Mouse (Mus musculus): ENCODE measurements around the gene Plekha4. TPM values are rescaled to one million over a fixed set of nuclear protein-coding genes. Genes with fewer than 3 reads are reported as not detected.

Gene Plekha4
- polyA plus RNA-seq, 1 experiment from 2014 or later = 3.5 TPM

- 93% methylated on average over 23 of the region's 23 CpGs for WGBS
- H3K4me2 ChIP-seq (replicated peaks) = no peak overlapping the region
- no peak overlapping the region for H3K4me3 ChIP-seq
- H3K36me3 ChIP-seq = peaks cover 15% of the 10 kb centered on the region
- no peak overlapping the region for H3K27ac ChIP-seq
- H3K27me3 ChIP-seq (replicated peaks) = no peaks in the 10 kb centered on the region
- no peak for ATAC-seq (ENCODE audit: low FRiP score, low read depth)
- H3K9ac ChIP-seq = no peak overlapping the region
- H3K9me3 ChIP-seq = no peaks in the 10 kb centered on the region
- H3K4me1 ChIP-seq = no peaks in the 10 kb centered on the region
These were observed 61.8 kb downstream of the Plekha4 start for GRCm38 (mm10) chr7:45587631-45588592.

DNA sequence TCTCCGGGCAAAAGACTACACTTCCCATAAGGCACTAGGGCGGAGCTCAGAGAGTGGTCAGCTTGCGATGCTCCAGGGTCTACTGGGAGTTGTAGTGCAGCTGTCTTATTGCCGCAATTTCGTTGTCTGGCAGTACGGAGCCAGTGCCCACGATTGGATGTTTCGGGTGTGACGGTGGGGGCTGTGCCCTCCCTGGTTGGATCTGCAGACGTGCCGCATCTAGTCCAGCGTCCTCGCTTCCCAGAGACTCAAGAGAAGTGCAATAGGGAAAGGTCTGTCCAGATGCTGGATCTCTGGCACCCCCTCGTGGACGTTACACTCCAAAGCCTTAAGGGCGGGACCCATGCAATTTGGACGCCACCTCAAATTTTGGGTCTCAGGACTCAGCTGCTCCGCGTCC is 63.0 kb downstream of the Plekha4 start:
- Histone ChIP-seq H3K4me2 (replicated peaks) (peak overlapping the region; percentile 59), H3K4me3 (peak overlapping the region; percentile 21), H3K9me3 (no peaks in the 10 kb centered on the region), H3K27me3 (replicated peaks) (no peaks in the 10 kb centered on the region), H3K27ac (no peak overlapping the region), H3K36me3 (peaks cover 15% of the 10 kb centered on the region), H3K9ac (0 out of 2 replicates have a peak overlapping the region, but pooled peaks have one; percentile 14), H3K4me1 (no peaks in the 10 kb centered on the region)
- ATAC-seq (ENCODE audit: low FRiP score, low read depth) = peak; percentile 97
- WGBS = 5% methylated on average over 19 of the region's 19 CpGs

- Histone ChIP-seq H3K9ac (no peak overlapping the region), H3K27ac (no peak overlapping the region), H3K4me3 (no peak overlapping the region), H3K4me1 (no peaks in the 10 kb centered on the region), H3K27me3 (replicated peaks) (no peaks in the 10 kb centered on the region), H3K9me3 (no peaks in the 10 kb centered on the region), H3K36me3 (peaks cover 11% of the 10 kb centered on the region), H3K4me2 (replicated peaks) (0 out of 2 replicates have a peak overlapping the region, but pooled peaks have one; percentile 59)
- WGBS = 97% methylated on average over 5 of the region's 5 CpGs
- ATAC-seq (ENCODE audit: low FRiP score, low read depth) = no peak
These were observed 63.8 kb downstream of the Plekha4 start for GRCm38 (mm10) chr7:45589898-45590297.

DNA sequence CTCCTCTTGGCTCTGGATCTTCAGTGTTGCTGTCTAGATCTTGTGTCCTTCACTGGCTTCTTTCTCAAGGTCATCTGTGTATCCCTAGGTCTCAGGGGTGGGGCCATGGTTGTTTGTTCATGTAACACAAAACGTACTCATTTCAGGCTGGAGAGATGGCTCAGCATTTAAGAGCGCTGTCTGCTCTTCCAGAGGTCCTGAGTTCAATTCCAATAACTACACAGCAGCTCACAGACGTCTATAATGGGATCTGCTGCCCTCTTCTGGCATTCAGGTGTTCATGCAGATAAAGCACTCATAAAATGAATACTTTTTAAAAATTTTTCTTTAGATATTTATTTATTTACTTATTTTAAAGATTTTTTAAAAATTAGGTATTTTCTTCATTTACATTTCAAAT is 64.7 kb downstream of the Plekha4 start:
- WGBS = 65% methylated on average over 3 of the region's 3 CpGs
- Histone ChIP-seq H3K9me3 (no peaks in the 10 kb centered on the region), H3K27me3 (replicated peaks) (no peaks in the 10 kb centered on the region), H3K36me3 (peaks cover 2% of the 10 kb centered on the region; the same call in 1 of the 2 replicates), H3K27ac (no peak overlapping the region), H3K4me2 (replicated peaks) (no peak overlapping the region), H3K9ac (no peak overlapping the region), H3K4me3 (no peak overlapping the region), H3K4me1 (no peaks in the 10 kb centered on the region)
- no peak for ATAC-seq (ENCODE audit: low FRiP score, low read depth)

DNA sequence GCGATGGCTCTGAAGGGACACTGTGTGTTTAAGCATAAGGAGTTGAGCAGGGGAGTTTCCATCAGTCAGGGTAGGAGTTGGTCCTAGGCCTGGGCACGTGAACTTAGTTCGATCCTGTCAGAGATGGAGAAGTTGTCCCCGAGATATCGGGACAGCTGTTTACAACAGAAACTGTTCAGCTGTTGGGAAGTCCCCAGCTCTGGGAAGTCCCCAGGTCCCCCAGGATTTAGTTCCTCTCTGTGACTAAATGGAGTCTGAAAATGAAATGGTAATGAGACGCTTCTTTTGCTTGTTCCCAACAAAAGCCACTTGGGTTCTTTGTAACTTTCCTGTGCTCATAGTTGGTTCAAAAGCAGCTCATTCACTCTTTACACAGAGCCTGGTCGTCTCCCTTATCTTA is 65.8 kb downstream of the Plekha4 start:
- no peak overlapping the region for H3K9ac ChIP-seq
- no peak overlapping the region for H3K27ac ChIP-seq
- no peaks in the 10 kb centered on the region for H3K9me3 ChIP-seq
- no peaks in the 10 kb centered on the region for H3K36me3 ChIP-seq
- no peak overlapping the region for H3K4me2 ChIP-seq (replicated peaks)
- ATAC-seq (ENCODE audit: low FRiP score, low read depth) = no peak
- WGBS = 82% methylated on average over 7 of the region's 7 CpGs
- H3K27me3 ChIP-seq (replicated peaks) = no peaks in the 10 kb centered on the region
- no peak overlapping the region for H3K4me3 ChIP-seq
- no peaks in the 10 kb centered on the region for H3K4me1 ChIP-seq

DNA sequence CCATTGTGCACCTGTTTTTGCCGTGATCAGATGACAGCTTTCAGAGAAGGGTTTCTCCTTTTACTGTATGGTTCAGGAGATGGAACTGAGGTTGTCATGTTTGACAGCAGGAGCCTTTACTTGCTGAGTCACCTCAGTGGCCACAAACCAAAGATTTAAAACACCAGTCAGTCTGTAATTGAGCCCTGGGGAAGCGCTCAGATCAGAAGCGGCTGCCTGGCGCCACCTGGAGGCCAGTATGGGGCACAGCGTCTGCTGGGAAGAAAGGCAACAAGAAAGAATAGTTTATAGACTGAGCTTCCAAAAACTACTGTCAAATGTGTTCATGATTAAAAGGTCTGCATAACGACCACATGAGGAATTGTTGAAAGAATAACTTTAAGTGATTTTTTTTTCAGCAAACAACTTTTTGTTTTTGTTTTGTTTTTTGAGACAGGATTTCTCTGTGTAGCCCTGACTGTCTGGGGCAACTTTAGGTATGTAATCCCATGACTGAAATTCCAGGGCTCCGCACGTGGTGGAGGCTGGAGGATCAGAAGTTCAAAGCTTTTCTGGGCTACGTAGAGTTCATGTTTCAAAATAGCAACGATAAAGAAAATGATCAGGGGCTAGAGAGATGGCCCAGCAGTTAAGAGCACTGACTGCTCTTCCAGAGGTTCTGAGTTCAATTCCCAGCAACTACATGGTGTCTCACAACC is 67.1 kb downstream of the Plekha4 start:
- Histone ChIP-seq H3K4me1 (no peaks in the 10 kb centered on the region), H3K9ac (no peak overlapping the region), H3K27me3 (replicated peaks) (no peaks in the 10 kb centered on the region), H3K9me3 (no peaks in the 10 kb centered on the region), H3K4me3 (no peak overlapping the region), H3K36me3 (no peaks in the 10 kb centered on the region), H3K27ac (no peak overlapping the region), H3K4me2 (replicated peaks) (no peak overlapping the region)
- 29% methylated on average over 10 of the region's 10 CpGs for WGBS
- no peak for ATAC-seq (ENCODE audit: low FRiP score, low read depth)

DNA sequence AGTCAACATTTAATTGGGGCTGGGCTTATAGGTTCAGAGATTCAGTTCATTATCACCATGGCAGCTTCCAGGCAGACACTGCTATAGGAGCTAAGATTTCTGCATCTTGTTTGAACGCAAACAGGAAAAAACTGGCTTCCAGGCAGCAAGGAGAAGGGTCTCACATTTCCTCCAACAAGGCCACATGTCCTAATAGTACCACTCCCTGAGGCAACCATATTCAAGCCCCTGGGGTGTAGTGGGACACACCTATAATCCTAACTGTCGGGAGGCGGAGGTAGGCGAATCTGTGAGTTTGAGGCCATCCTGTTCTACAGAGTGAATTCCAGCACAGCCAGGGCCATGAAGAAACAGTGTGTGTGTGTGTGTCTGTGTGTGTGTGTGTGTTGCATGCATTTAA is 69.0 kb downstream of the Plekha4 start:
- ATAC-seq (ENCODE audit: low FRiP score, low read depth) = no peak
- Histone ChIP-seq H3K4me3 (no peak overlapping the region), H3K4me2 (replicated peaks) (no peak overlapping the region), H3K36me3 (no peaks in the 10 kb centered on the region), H3K27me3 (replicated peaks) (no peaks in the 10 kb centered on the region), H3K4me1 (no peaks in the 10 kb centered on the region), H3K9me3 (no peaks in the 10 kb centered on the region), H3K9ac (no peak overlapping the region), H3K27ac (no peak overlapping the region)
- 82% methylated on average over 4 of the region's 4 CpGs for WGBS

GRCm38 (mm10) chr7:45596107-45596506 is 70.0 kb downstream of the Plekha4 start:
- H3K9ac ChIP-seq = no peak overlapping the region
- 86% methylated on average over 1 of the region's 1 CpGs for WGBS
- H3K4me1 ChIP-seq = no peaks in the 10 kb centered on the region
- H3K27ac ChIP-seq = no peak overlapping the region
- no peaks in the 10 kb centered on the region for H3K9me3 ChIP-seq
- no peaks in the 10 kb centered on the region for H3K36me3 ChIP-seq
- no peak overlapping the region for H3K4me3 ChIP-seq
- no peak overlapping the region for H3K4me2 ChIP-seq (replicated peaks)
- H3K27me3 ChIP-seq (replicated peaks) = no peaks in the 10 kb centered on the region
- ATAC-seq (ENCODE audit: low FRiP score, low read depth) = no peak

- Histone ChIP-seq H3K36me3 (no peaks in the 10 kb centered on the region), H3K9me3 (no peaks in the 10 kb centered on the region), H3K4me3 (no peak overlapping the region), H3K4me2 (replicated peaks) (no peak overlapping the region), H3K9ac (no peak overlapping the region), H3K27ac (no peak overlapping the region), H3K4me1 (no peaks in the 10 kb centered on the region), H3K27me3 (replicated peaks) (no peaks in the 10 kb centered on the region)
- WGBS = 84% methylated on average over 5 of the region's 5 CpGs
- no peak for ATAC-seq (ENCODE audit: low FRiP score, low read depth)
These were observed 70.9 kb downstream of the Plekha4 start for GRCm38 (mm10) chr7:45597013-45597412.

DNA sequence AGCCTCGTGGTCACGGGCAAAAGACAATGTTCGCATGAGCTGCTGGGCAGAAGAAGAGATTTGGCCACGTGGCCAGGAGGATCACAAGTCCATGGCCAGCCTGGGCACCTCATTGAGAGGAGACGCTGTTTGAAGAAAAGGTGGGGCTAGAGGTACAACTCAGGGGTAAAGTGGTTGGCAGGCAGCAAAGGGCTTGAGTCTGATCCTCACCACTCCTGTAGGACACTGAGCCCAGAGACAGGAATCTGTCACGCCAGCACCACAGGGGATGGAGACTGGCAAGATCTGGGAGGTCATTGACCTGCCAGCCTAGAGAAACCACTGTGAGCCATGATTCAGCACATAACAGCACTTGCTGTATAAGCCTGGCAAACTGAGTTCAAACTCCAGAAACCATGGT is 71.4 kb downstream of the Plekha4 start:
- Histone ChIP-seq H3K4me2 (replicated peaks) (no peak overlapping the region), H3K9ac (no peak overlapping the region), H3K4me1 (no peaks in the 10 kb centered on the region), H3K27ac (no peak overlapping the region), H3K36me3 (no peaks in the 10 kb centered on the region), H3K9me3 (no peaks in the 10 kb centered on the region), H3K27me3 (replicated peaks) (no peaks in the 10 kb centered on the region), H3K4me3 (no peak overlapping the region)
- ATAC-seq (ENCODE audit: low FRiP score, low read depth) = no peak
- WGBS = 90% methylated on average over 6 of the region's 6 CpGs

- WGBS = 53% methylated on average over 18 of the region's 18 CpGs
- H3K36me3 ChIP-seq = no peaks in the 10 kb centered on the region
- H3K27ac ChIP-seq = no peak overlapping the region
- H3K9me3 ChIP-seq = no peaks in the 10 kb centered on the region
- no peak for ATAC-seq (ENCODE audit: low FRiP score, low read depth)
- no peaks in the 10 kb centered on the region for H3K27me3 ChIP-seq (replicated peaks)
- no peak overlapping the region for H3K4me2 ChIP-seq (replicated peaks)
- no peak overlapping the region for H3K9ac ChIP-seq
- no peaks in the 10 kb centered on the region for H3K4me1 ChIP-seq
- no peak overlapping the region for H3K4me3 ChIP-seq
These were observed 73.1 kb downstream of the Plekha4 start for GRCm38 (mm10) chr7:45598960-45599879.
